Mouse (Mus musculus) bone marrow, adult 2 months (tissue): ENCODE measurements around the gene Ipcef1.

Source experiments
- CTCF ChIP-seq: fragments of 200-500 bp; IDR thresholded peaks from 2 replicates; pipeline ENCODE4 v1.5.1; 2011; ENCODE audit warnings: low read length, control low read depth; ENCODE audit not compliant: control insufficient read depth, insufficient read depth
- POLR2A ChIP-seq: fragments of 200-500 bp; IDR thresholded peaks from 2 replicates; pipeline ENCODE4 v1.6.1; 2011; ENCODE audit warnings: low read depth, mild to moderate bottlenecking, control low read depth, low read length, borderline replicate concordance; ENCODE audit not compliant: control insufficient read depth

- no peak for TF ChIP-seq POLR2A
- no peak for TF ChIP-seq CTCF
These were observed 136.3 kb downstream of the Ipcef1 start for GRCm38 (mm10) chr10:6915991-6916390.
